Mouse (Mus musculus) liver, postnatal 0 days (tissue): ENCODE data around the gene Pigh.

Experiments
- CTCF ChIP-seq: sonication (generic); IDR thresholded peaks from 2 replicates; pipeline ENCODE4 v1.5.1; 2016; ENCODE audit warnings: antibody characterized with exemption, low read depth
- EP300 ChIP-seq: IDR thresholded peaks from 2 replicates; pipeline ENCODE4 v1.6.1; 2016; ENCODE audit warnings: antibody characterized with exemption, low read depth, mild to moderate bottlenecking

DNA sequence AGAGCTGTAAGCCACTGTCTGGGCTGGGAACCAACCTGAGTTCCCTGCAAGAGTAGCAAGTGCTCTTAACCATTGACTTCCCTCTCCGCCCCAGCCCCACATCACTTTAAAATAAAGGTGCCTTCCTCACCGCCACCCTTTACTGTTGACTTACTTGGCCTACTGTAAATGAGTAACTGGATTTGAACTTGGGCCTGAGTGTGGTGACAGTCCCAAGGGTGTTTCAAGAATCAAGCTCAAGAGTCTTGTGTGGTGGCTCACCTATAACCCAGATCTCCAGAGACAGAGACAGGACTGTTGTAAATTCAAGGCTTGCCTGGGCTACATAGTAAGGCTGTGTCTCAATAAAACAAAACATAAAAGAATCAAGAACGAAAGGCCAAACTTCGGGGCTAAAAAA, 29.5 kb upstream of the Pigh start:
- TF ChIP-seq CTCF (no peak), EP300 (no peak)
